Mouse (Mus musculus) olfactory bulb, adult 2 months (tissue): ENCODE measurements around the gene Hdac5. TPM values are rescaled to one million over a fixed set of nuclear protein-coding genes. Genes with fewer than 3 reads are reported as not detected.

Source experiments
- H3K27ac ChIP-seq: fragments of 200-500 bp; 2 replicates; pipeline ENCODE4 v1.5.1; 2012; ENCODE audit warnings: low read depth, low read length; ENCODE audit not compliant: insufficient read depth
- H3K4me1 ChIP-seq: fragments of 200-500 bp; 2 replicates; pipeline ENCODE4 v1.6.1; 2012; ENCODE audit warnings: low read length; ENCODE audit not compliant: control insufficient read depth, insufficient read depth
- H3K4me3 ChIP-seq: fragments of 200-500 bp; 2 replicates; pipeline ENCODE4 v1.5.1; 2012; ENCODE audit warnings: mild to moderate bottlenecking, low read depth, low read length, moderate library complexity; ENCODE audit not compliant: insufficient read depth
- CTCF ChIP-seq: fragments of 200-500 bp; IDR thresholded peaks from 2 replicates; pipeline ENCODE4 v1.5.1; 2012; ENCODE audit warnings: low read depth, mild to moderate bottlenecking, low read length, moderate library complexity; ENCODE audit not compliant: insufficient read depth
- POLR2A ChIP-seq: fragments of 200-500 bp; IDR thresholded peaks from 2 replicates; pipeline ENCODE4 v1.6.1; 2012; ENCODE audit warnings: mild to moderate bottlenecking, low read depth, low read length, moderate library complexity; ENCODE audit not compliant: insufficient read depth
- WGBS: fragments of 180-500 bp; shearing (Covaris S2); methylation state at CpG from one replicate; pipeline ENCODE4 v1.1.7; 2018; 5-methylcytosine and 5-hydroxymethylcytosine counted together
- polyA plus RNA-seq: library from polyadenylated mRNA; stranded (reverse); fragments of >200 nt; gene quantifications from 2 replicates; pipeline ENCODE4 v1.2.4, GENCODE M21; 2012; ENCODE audit warnings: low replicate concordance; ENCODE audit not compliant: missing spikeins, insufficient read depth, insufficient read length

Gene Hdac5
- polyA plus RNA-seq, 1 experiment = not detected

DNA sequence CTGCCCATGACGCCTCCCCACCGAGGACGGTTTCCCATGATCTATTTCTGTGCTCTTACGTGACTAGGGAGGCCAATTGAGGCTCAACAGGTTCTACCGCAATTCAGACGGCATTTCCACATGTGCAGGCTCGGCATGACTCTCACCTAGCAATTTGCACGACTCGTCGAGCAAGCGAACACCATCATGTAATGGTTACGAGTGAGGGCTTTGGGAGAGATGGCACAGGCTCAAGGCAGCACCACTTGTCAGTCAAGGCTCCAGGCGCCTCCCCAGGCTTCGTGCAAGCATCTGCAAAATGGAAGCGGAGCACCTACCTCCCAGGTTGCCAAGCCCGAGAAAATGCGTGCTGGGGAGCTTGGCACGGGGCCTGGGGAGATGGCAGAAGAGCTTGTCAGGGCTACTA, 18.0 kb downstream of the Hdac5 start:
- no peak for TF ChIP-seq POLR2A
- no peak overlapping the region for H3K4me3 ChIP-seq
- peak overlapping the region; percentile 12; the same call in 1 of the 2 replicates for H3K27ac ChIP-seq
- 16% methylated on average over 18 of the region's 18 CpGs for WGBS
- H3K4me1 ChIP-seq = peaks cover 76% of the 10 kb centered on the region

DNA sequence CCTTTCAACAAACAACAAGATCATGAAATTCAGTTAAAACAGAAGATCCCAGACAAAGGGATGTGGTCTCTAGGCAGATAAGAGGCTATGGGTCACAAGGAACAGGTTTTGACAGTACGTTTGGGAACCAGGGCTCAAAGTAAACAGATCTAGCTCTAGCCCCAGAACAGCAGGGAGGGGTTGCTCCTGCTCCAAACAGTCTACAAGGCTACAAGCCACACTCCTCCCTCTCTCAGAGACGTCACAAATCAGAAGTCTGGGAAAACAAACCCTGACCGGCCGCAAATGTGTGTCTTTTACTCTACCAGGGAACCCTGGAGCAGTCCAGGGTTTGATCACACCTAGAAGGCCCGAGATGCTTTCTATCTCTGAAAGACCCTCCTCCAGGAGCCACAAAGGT, 19.0 kb downstream of the Hdac5 start:
- H3K4me3 ChIP-seq = no peak overlapping the region
- no peak for TF ChIP-seq CTCF
- TF ChIP-seq POLR2A = no peak
- H3K27ac ChIP-seq = no peak overlapping the region
- peaks cover 77% of the 10 kb centered on the region for H3K4me1 ChIP-seq
- WGBS = 44% methylated on average over 5 of the region's 5 CpGs

DNA sequence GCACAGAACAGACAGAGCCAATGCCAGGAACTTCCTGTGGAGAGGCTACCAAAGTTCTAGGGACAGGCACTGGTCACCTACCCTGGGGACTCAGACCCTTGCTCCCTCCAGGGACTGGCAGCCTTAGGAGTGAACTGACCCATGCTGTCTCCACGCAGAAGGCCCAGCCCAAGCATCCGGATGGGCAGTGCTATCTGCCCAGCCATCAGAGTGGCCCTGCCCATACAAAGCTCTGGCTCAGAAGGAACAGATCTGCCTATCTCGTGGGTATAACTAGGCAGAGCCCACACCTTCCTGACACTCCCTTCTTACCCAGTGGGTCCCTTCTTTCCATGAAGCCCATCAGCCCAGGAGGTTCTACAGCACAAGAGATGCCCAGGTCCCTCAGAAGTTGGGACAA, 19.8 kb downstream of the Hdac5 start:
- H3K4me1 ChIP-seq = peaks cover 77% of the 10 kb centered on the region
- no peak for TF ChIP-seq POLR2A
- H3K27ac ChIP-seq = no peak overlapping the region
- H3K4me3 ChIP-seq = no peak overlapping the region
- 51% methylated on average over 3 of the region's 3 CpGs for WGBS

DNA sequence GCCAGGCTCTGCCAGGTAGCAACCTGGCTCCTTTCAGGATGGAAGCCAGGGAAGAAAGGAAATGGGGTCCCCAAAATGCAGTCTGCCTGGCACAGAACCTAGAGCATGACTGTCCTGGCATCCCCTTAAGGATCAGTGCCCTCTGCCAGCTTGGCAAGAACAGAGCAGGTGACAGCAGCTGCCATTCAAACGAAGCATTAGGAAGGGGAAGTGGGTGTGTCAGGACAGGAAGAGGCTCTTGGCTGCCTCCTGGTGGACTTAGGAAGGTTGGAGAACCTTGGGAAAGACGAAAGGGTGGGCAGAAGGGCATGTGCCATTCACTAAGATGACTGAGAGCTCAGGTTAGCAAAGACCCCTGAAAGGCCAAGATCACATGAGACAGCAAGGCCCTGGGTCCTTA, 20.2 kb downstream of the Hdac5 start:
- H3K27ac ChIP-seq = 0 out of 2 replicates have a peak overlapping the region, but pooled peaks have one; percentile 23
- WGBS = 18% methylated on average over 2 of the region's 2 CpGs
- H3K4me3 ChIP-seq = no peak overlapping the region
- TF ChIP-seq CTCF (no peak; the same call in 1 of the 2 replicates), POLR2A (no peak)
- peaks cover 79% of the 10 kb centered on the region for H3K4me1 ChIP-seq

DNA sequence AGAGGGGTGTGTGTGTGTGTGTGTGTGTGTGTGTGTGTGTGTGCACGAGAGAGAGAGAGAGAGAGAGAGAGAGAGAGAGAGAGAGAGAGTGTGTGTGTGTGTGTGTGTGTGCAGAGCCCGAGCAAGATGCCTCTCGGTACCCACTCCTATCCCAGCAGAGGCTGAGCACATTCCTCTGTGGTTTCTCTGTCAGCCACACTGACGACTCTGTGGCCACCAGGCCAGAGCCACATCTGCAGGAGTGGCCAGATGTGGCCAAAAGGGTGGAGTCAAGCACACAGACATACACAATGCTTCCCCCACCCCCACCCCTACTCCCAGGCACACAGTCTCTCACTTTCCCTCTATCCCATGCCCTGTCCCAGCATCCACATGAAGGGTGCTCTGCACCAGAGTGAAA, 21.1 kb downstream of the Hdac5 start:
- WGBS = 17% methylated on average over 4 of the region's 4 CpGs
- TF ChIP-seq POLR2A (no peak), CTCF (no peak)
- H3K27ac ChIP-seq = peak overlapping the region; percentile 17; the same call in 1 of the 2 replicates
- H3K4me1 ChIP-seq = peaks cover 75% of the 10 kb centered on the region
- H3K4me3 ChIP-seq = no peak overlapping the region

DNA sequence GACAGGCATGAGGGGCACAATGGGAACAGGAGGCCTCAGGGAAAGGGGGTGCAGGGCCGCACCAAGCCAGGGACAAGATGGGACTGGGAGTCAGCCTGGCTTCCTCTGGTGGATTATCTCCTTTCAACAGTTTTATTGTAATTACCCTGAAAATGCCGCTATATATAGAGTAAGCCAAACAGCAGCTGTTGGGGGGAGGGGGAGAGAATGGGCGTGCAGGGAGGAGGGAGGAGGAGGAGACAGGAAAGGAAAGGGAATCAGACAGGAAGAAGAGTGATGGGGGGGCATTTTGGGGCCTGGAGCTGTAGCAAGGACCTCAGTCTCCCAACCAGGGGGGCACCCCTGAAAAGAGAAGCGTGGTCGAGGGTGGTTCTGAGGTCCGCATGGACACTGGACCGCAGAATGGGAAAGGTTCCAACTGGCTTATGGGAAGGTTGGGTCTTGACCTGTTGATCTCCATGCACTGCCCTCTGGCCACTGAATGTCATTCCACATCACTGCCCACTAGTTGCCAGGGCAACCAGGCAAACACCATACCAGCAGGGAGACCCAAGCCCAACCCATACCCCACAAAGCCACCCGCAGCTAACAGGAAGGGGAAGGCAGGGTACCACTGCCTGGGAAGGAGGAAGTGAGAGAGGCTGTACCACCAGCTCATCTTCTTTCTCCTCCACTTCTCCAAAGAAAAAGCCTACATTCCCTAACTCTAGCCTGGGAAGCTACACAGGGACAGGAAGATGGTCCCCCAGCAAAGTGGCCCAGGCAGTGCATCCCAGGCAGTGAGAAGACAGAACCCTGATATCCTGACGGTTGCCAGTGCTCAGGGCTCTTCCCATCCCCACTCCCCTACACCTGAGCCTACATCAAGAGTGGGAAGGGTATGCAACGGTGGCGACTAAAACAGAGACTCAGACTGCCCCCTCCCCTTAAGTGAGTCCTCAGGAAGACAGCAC, 21.9 kb downstream of the Hdac5 start:
- Histone ChIP-seq H3K4me3 (no peak overlapping the region), H3K4me1 (peaks cover 69% of the 10 kb centered on the region), H3K27ac (peak overlapping the region; percentile 88)
- no peak for TF ChIP-seq POLR2A
- TF ChIP-seq CTCF = no peak
- 18% methylated on average over 11 of the region's 11 CpGs for WGBS

DNA sequence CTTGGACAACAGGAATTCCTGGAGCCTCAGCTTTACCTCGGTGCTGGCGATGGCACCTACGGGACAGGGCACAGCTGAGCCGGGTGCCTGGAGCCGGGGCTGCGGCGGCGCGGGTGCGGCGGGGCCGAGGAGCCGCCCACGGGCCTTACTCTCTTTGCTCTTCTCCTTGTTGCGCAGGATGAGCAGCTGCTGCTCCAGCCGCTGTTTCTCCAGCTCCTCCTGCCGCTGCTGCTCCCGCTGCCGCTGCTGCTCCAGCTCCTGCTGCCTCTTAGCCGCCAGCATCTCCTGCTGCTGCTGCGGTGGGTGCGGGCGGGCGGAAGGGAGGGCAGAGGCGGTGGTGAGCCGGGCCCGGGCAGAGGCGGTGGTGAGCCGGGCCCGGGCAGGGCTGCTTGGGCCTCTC, 23.5 kb downstream of the Hdac5 start:
- peak overlapping the region; percentile 88 for H3K27ac ChIP-seq
- 26% methylated on average over 30 of the region's 30 CpGs for WGBS

DNA sequence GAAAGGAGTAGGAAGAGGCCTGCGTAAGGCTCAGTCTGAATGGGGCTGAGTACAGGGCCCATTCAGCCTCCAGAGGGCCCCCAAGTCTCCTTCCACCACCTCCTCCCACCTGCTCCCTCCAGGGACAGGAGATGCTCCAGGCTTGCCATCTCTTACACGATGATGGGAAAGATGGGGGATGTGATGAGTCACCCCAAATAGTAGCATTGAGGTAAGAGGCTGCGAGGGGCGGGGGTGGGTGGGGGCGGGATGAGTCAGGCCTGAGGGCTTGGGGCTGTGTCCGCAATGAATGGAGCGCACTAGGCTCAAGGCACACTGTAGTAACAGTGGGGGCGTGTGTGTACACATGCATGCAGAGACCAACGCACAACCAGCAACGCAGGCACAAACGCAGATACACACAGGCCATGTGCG, 28.6 kb downstream of the Hdac5 start:
- 23% methylated on average over 12 of the region's 12 CpGs for WGBS
- H3K4me3 ChIP-seq = no peak overlapping the region
- no peak overlapping the region for H3K27ac ChIP-seq
- TF ChIP-seq POLR2A (no peak), CTCF (no peak)
- H3K4me1 ChIP-seq = peaks cover 78% of the 10 kb centered on the region

More for the DNA sequence above, 23.5 kb downstream of the Hdac5 start:
- peaks cover 77% of the 10 kb centered on the region for H3K4me1 ChIP-seq
- no peak for TF ChIP-seq CTCF
- TF ChIP-seq POLR2A = no peak
- 0 out of 2 replicates have a peak overlapping the region, but pooled peaks have one; percentile 3 for H3K4me3 ChIP-seq

DNA sequence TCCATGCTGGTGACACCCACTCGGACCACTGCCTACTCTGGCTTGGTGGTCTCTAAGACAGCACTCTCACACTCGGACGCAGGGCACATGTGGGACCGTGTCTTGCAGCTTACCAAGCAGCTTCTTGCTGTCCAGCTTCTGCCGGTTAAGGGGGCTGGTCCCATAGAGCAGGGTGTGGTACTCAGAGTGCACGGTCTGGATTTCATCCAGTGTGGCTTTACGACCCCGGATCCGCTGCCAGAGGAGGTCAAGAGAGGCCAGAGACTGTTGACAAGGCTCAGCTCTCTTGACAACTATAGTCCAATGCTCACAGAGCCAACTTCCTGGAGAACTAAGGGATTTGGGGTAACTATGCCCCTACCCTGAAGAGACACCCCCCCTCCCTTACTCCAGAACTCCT, 30.1 kb downstream of the Hdac5 start:
- Histone ChIP-seq H3K4me3 (no peak overlapping the region), H3K27ac (no peak overlapping the region), H3K4me1 (peaks cover 72% of the 10 kb centered on the region)
- TF ChIP-seq POLR2A (no peak), CTCF (no peak)
- 81% methylated on average over 9 of the region's 9 CpGs for WGBS
